Mouse (Mus musculus) right cerebral cortex, adult 18-20 months (tissue): ENCODE results near the gene Cyb5r1.

Experiments
- DNase-seq: peaks from one replicate; pipeline ENCODE4 v3.0.0; 2022; ENCODE audit warnings: mixed read lengths

Gene Cyb5r1

GRCm38 (mm10) chr1:134460294-134461284 is 55.2 kb downstream of the Cyb5r1 start:
- no peak for DNase-seq
